Mouse (Mus musculus) layer of hippocampus, adult 2 months (tissue): ENCODE data around the gene Ryr1. TPM values are rescaled to one million over a fixed set of nuclear protein-coding genes. Genes with fewer than 3 reads are reported as not detected.
A peak's percentile ranks its signal among the peaks of the same experiment; 100 is the strongest.

Experiments used
- DNase-seq, 2 experiments: peaks; one replicate each; pipeline ENCODE4 v3.0.0; 2022; ENCODE audit warnings: low spot score in 2 of 2
- H3K27ac ChIP-seq: fragments of 200-600 bp; 2 replicates; pipeline ENCODE4 v1.8.1; 2022
- H3K4me3 ChIP-seq: fragments of 200-600 bp; 2 replicates; pipeline ENCODE4 v1.8.1; 2022; ENCODE audit warnings: mild to moderate bottlenecking
- CTCF ChIP-seq: fragments of 200-600 bp; conservative IDR thresholded peaks from 2 replicates; pipeline ENCODE4 v1.8.1; 2022; ENCODE audit warnings: antibody characterized with exemption, mild to moderate bottlenecking, moderate library complexity
- total RNA-seq, 2 experiments: library from RNA; stranded (reverse); gene quantifications; 2 replicates each; pipeline ENCODE4 v1.2.3; 2021

The Ryr1 gene
- total RNA-seq, 2 experiments from 2014 or later: 19.6 to 23.3 TPM

DNA sequence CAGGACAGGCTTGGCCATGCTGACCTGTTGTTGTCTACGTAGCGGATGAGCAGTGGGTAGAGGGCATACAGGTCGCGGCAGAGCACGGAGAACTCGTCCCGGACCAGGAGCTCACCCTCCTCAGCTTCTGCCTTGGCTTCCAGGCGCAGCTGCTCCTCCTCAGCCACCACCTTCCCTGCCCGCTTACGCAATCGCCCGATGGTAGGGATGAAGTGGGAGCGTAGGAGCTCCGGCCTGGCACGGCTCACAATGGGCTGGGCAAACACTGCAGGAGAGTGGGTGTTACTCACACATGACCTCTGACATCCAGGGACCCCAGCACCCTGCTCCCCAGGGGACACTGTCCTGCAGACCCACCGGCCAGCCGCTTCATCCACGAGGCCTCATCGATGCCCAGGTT is 65.5 kb downstream of the Ryr1 start:
- H3K4me3 ChIP-seq: no peak overlapping the region
- no peak for TF ChIP-seq CTCF
- no peak overlapping the region for H3K27ac ChIP-seq
- no peak for DNase-seq

DNA sequence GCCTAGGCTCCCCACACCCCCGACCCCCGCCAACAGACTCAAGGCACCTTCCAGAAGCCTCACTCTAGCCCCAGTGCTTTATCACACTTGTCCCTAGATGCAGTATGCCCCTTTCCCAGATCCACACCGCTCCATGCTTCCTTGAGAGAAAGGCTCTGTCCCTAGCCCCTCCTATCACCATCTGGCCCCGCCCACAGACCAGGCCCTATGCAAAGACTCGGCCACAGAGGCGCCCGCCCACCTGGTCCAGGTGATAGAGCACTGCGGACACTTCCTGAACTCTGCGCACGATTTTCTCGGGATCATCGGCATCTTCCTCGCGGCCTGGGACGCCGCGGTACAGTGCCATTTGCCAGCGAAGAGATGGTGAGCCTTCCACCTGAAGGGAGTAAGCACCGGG is 72.2 kb downstream of the Ryr1 start:
- Histone ChIP-seq H3K27ac (no peak overlapping the region), H3K4me3 (no peak overlapping the region)
- DNase-seq: no peak
- TF ChIP-seq CTCF: no peak

DNA sequence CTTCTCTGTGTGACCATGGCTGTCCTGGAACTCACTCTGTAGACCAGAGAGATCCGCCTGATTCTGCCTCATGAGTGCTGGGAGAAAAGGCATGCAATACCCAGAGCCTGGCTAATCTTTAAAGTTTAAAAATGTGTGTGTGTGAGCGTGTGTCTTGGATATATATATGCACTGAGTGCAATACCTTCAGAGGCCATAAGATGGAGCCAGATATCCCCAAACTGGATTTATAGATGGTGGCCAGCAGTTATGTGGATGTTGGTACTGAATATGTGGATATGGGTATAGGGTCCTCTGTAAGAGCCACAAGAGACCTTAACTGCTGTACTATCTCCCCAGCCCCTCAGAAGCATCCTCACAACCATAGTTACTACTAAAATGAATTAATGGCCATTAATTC is 74.2 kb downstream of the Ryr1 start:
- TF ChIP-seq CTCF: peak; percentile 88
- DNase-seq: peak; percentile 26 to 51

DNA sequence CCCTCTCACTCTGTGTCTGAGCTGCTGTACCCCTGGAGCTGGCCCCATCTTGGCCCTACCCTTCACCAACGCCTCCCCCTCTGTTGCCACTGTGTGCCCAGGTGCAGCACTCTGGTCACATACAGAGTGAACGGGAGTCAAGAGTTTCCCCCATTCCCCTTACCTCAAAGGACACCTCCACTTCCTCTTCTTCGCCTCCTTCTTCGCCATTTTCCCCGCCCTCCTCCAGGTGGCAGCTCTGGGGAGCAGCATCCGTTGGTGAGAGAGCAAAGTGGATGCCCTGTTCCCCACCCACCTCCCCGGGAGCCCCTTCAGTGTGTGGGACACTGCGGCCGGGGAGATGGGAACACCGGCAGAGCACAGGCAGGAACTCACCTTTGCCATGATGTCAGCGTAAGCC is 76.4 kb downstream of the Ryr1 start:
- Histone ChIP-seq H3K27ac (no peak overlapping the region), H3K4me3 (no peak overlapping the region)
- DNase-seq: no peak
- TF ChIP-seq CTCF: no peak

More for the DNA sequence above, 74.2 kb downstream of the Ryr1 start:
- H3K4me3 ChIP-seq: no peak overlapping the region
- H3K27ac ChIP-seq: no peak overlapping the region

DNA sequence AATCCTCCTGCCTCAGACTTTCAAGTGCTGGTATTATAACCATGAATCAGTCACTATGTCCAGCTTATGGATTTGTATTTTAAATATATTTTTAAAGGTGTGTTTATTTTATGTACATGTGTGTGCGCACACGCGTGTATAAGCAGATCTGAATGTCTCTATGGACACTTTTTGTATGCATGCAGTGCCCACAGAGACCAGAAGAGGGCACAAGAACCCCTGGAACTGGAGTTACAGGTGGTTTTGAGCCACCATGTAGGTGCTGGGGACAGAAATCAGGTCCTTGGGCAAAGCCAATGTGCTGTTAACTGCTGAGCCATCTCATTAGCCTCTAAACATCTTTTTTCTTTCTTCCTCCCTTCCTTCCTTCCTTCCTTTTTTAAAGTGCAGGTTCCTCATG is 76.9 kb downstream of the Ryr1 start:
- peak; percentile 63 for TF ChIP-seq CTCF
- DNase-seq: no peak
- H3K4me3 ChIP-seq: no peak overlapping the region
- no peak overlapping the region for H3K27ac ChIP-seq

DNA sequence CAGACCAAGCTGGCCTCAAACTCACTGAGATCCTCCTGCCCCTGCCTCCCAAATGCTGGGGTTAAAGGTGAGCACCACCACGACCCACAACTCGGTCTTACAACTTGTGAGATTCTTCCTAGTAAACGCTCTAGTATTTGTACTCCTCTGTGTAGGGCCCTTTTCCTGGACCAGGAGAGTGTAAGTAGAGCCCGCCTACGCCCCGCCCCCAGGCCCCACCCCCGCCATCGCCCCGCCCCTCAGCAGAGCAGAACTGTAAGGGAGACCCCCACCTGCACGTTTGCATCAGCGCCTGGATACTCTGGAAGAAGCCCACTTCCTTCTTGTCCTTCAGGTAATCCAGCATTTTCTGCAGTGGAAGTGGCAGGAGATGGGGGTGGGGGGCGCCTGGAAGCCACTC is 78.4 kb downstream of the Ryr1 start:
- no peak overlapping the region for H3K27ac ChIP-seq
- H3K4me3 ChIP-seq: no peak overlapping the region
- DNase-seq: no peak
- no peak for TF ChIP-seq CTCF

DNA sequence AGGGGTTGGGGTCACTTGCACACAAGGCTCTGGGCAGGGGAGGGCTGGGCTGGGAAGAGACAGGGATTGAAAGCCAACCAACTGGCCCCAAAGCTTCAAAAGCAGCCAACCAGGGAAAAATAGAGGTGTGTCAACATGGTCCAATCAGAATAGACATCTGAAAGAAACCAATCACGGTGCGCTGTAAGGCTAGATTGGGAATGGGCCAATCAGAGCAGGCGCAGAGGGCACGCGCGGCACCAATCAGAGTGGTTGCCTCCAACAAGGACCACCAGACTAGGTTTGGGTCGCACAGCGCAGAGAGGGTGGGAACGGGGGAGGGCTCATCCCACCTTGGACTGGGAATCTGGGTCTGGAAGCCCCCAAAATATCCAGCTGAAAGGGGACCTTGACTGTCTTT is 80.7 kb downstream of the Ryr1 start:
- no peak for DNase-seq
- Histone ChIP-seq H3K27ac (no peak overlapping the region), H3K4me3 (no peak overlapping the region)
- no peak for TF ChIP-seq CTCF

DNA sequence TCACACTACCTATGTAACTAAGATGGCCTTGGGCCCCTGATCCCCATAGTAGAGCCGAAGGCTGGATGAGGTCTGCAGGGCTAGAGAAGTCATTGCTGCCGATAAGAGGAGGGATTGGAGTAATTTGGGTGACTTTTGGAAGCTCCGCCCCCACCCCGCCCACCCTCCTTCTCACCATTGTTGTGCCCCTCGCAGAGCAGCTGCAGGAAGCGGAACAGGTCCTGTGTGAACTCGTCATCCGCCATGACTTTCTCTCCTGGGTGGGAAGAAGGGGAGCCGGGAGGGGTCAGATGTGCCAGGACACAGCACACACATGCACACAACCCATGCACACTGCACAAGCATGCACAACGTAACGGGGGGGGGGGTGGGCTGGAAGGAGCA is 81.3 kb downstream of the Ryr1 start:
- no peak for DNase-seq
- TF ChIP-seq CTCF: no peak
- H3K4me3 ChIP-seq: peak overlapping the region; percentile 19; the same call in 1 of the 2 replicates
- H3K27ac ChIP-seq: no peak overlapping the region

DNA sequence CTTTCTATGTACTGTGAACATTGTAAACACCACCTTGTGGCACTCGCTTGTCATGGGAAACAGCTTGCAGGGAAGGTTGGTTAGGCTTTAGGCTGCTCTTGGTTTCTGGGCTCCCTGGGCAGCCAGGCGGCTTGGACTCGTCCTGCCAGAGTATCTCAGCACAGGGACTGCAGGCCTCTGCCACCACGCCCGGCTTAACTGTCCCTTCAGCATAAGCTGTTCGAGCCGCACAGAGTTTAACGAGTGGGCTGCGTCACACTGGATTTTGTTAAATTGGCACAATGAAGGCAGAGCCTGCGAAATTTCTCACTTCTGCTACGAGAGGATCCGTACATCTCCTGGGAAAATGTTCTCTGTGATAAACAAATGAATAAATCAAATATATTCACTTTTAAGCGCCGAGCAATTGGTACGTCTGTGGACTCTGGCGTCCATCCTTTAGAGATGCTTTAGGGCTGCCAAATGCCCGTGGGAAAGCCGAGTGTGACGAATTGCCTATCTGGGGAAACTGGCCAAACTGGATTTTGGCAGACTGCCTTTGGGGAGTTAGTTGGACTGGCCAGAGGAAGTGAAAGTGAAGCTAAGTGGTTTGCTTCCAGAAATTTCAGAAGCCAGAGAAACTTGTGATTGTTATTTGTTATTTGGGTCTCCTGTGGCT is 81.8 kb downstream of the Ryr1 start:
- Histone ChIP-seq H3K27ac (peak overlapping the region; percentile 64), H3K4me3 (peak overlapping the region; percentile 19; the same call in 1 of the 2 replicates)
- peak; percentile 28 for TF ChIP-seq CTCF
- peak; percentile 29 to 50 for DNase-seq

DNA sequence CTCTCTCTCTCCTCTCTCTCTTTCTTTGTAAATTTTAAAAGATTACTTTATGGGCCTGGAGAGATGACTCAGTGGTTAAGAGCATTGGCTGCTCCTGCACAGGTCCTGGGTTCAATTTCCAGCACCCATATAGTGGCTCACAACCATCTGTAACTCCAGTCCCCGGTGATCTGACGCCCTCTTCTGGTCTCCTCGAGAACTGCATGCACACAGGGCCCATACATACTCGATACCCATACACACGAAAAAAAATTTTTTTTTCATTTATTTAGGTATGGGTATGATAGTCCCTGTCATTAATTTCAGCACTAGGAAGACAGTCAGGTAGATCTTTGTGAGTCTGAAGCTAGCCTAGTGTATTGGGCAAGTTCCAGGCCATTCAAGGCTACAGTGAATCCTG is 83.8 kb downstream of the Ryr1 start:
- Histone ChIP-seq H3K4me3 (no peak overlapping the region), H3K27ac (no peak overlapping the region)
- no peak for DNase-seq
- TF ChIP-seq CTCF: peak; percentile 51

DNA sequence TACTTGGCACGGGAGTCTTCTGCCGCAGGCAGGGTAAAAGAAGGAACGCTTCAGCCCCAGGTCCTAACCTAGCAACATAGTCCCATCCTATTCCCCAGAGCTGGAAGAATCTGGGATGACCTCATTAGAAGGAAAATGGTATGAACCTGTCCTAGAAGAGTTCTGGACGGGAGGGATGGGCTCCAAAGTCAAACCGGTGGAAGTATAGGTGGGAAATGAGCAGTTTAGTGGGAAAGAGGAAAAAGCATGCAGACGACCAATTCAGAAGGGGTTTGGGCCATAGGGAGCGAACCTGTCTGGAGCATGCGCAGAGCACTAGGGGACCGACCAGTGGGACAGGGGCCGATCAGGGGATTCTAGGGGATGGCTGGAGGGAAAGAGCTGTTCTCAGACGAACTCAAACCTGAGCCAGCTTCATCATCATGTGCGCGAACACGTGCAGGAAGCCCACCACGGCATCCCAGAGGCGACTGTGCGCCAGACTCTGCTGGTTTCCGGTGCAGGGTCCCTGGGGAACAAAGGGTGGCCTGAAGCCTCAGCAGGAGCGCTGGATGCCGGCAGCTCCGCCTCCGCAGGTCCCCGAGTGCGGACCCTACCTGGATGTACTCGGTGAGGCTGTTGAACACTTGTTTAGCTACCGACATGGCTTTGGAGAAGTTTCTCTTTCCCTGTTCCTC is 84.9 kb downstream of the Ryr1 start:
- DNase-seq: no peak
- H3K4me3 ChIP-seq: peak overlapping the region; percentile 45
- no peak overlapping the region for H3K27ac ChIP-seq
- no peak for TF ChIP-seq CTCF

DNA sequence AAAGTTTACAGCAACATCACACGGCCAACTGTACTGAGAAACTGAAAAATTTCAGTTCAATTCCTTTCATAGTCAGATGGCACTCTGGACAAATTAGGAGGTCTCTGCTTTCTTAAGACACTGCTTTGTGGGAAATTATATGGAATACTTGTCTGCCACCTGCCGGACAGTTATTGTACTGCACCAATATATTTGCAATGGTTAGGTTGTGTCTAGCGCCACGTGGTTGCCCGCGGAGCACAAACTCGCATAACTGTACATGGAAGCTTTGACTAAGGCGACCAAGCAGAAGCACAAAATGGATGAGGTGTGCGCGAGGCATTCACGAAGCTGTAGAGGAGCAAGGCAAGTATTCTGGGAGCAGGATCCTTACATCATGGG is 85.4 kb downstream of the Ryr1 start:
- H3K27ac ChIP-seq: no peak overlapping the region
- H3K4me3 ChIP-seq: peak overlapping the region; percentile 45
- peak; percentile 92 for TF ChIP-seq CTCF

DNA sequence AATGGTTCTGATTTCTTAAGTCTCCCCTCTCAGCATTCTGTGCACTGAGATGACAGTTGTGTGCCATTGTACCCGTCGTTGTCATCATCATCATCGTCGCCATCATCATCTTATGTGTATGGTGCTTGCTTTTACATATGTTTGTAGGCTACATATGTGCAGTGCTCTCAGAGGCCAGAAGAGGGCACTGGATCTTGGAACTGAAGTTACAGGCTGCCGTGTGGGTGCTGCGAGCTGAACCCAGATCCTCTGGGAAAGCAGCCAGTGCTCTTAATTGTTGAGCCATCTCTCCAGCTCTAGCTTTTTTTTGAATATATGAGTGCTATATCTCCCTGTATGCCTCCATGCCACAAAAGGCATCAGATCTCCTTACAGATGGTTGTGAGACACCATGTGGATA is 87.7 kb downstream of the Ryr1 start:
- peak; percentile 36 for TF ChIP-seq CTCF
- Histone ChIP-seq H3K27ac (no peak overlapping the region), H3K4me3 (no peak overlapping the region)
- no peak for DNase-seq

More for the DNA sequence above, 85.4 kb downstream of the Ryr1 start:
- DNase-seq: peak; percentile 86 to 90

DNA sequence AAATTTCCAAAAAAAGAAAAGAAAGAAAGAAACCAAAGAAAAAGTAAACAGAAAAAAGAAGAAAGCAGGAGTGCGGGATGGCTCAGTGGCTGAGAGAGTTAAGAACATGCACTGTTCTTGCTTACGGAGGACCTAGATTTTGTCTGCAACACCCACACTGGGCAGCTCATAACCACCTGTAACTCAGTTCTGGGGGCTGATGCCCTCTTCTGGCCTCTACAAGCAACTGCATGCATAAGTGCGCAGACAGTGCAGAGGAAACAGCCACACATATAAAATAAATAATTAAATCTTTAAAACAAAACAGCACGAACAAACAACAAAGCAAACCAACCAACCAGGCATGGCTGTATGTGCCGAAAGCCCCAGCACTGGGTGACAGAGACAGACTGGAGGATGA is 92.3 kb downstream of the Ryr1 start:
- no peak overlapping the region for H3K4me3 ChIP-seq
- no peak overlapping the region for H3K27ac ChIP-seq
- peak; percentile 66 for TF ChIP-seq CTCF
- no peak for DNase-seq
